Mouse (Mus musculus) liver, embryonic 15.5 days (tissue): ENCODE results near the gene 4932438A13Rik. TPM values are rescaled to one million over a fixed set of nuclear protein-coding genes. Genes with fewer than 3 reads are reported as not detected.

ENCODE experiments used
- polyA plus RNA-seq: library from polyadenylated mRNA; unstranded; fragments of >200 nt; fragmentation: Nextera tagmentation; extraction: Ambion mirVana; gene quantifications from 2 replicates; pipeline ENCODE4 v1.2.1, GENCODE M21; 2015

4932438A13Rik gene
- polyA plus RNA-seq, 1 experiment from 2014 or later, result 12.5 TPM

Other genes starting within 250 kb of the 4932438A13Rik start
- 8.8 and 8.9 TPM in 2 replicates for gene Bbs7, start 249.6 kb upstream of the 4932438A13Rik start, polyA plus RNA-seq
- gene Trpc3, start 172.9 kb upstream of the 4932438A13Rik start, polyA plus RNA-seq, result 0.26 and 0.55 TPM in 2 replicates
- 0.29 TPM in 1 of 2 replicates, not detected in the other for gene Adad1, start 200.4 kb downstream of the 4932438A13Rik start, polyA plus RNA-seq